8 mouse cellular contexts compared by ENCODE assay signal in the genomic region with DNA sequence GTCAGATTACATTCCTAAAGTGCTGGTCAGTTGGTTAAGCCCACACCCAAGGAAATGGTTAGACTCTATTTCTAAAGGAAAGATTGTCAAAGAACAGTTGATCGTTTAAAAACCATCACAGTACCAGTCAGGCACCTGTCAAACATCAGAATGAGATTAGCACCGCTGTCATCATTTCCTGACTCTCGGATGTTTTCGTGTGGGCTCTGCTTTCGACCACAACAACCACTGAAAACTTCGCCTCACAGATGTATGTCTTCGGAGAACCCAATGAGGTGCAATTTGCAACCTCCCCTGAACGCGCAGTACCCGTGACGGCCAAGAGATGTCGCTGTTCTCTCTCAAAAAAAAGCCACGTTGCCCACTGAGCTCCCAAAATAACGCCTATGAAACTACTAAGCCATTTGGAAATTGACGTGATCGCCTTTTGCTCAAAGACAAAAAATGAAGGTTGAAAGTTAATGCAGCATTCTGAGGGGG.
DNase-seq lines count a peak whose midpoint lies in the region; ATAC-seq and TF ChIP-seq lines count a peak whose summit lies in the region.

No protein-coding gene starts in this region.

- 11% methylated on average over 16 of the region's 16 CpGs for WGBS in hindbrain, embryonic 10.5 days
- 11% methylated on average over 16 of the region's 16 CpGs for WGBS in hindbrain, embryonic 12.5 days

- H3K27me3 ChIP-seq in hindbrain, embryonic 10.5 days (ENCODE audit: insufficient read depth, poor library complexity, severe bottlenecking), result no peaks in the 10 kb centered on the region
- H3K27me3 ChIP-seq in hindbrain, embryonic 12.5 days, result no peaks in the 10 kb centered on the region
- no peaks in the 10 kb centered on the region for H3K27me3 ChIP-seq in myocyte (ENCODE audit: control insufficient read depth, insufficient read depth, insufficient read length)

- H3K9ac ChIP-seq in hindbrain, embryonic 12.5 days, result no peak overlapping the region

- H3K9me3 ChIP-seq in hindbrain, embryonic 10.5 days, result no peaks in the 10 kb centered on the region
- no peaks in the 10 kb centered on the region for H3K9me3 ChIP-seq in hindbrain, embryonic 12.5 days (replicated peaks)

- no peaks in the 10 kb centered on the region for H3K79me2 ChIP-seq in myocyte (ENCODE audit: control insufficient read depth, insufficient read depth)

- no peaks in the 10 kb centered on the region for H3K36me3 ChIP-seq in hindbrain, embryonic 10.5 days
- H3K36me3 ChIP-seq in hindbrain, embryonic 12.5 days, result no peaks in the 10 kb centered on the region
- H3K36me3 ChIP-seq in myocyte (ENCODE audit: control insufficient read depth, insufficient read depth), result no peaks in the 10 kb centered on the region

- H3K4me3 ChIP-seq in hindbrain, embryonic 10.5 days, result no peak overlapping the region
- no peak overlapping the region for H3K4me3 ChIP-seq in hindbrain, embryonic 12.5 days
- no peak overlapping the region for H3K4me3 ChIP-seq in myocyte

- H3ac ChIP-seq in myocyte (ENCODE audit: control insufficient read depth, insufficient read length), result no peak overlapping the region

- ATAC-seq in hindbrain, embryonic 12.5 days (ENCODE audit: low FRiP score), result no peak

- TF ChIP-seq POLR2A in myocyte (IDR thresholded peaks at IDR 0.05; ENCODE audit: insufficient read length, low read depth), result no peak

- H3K27ac ChIP-seq in hindbrain, embryonic 10.5 days, result no peak overlapping the region
- no peak overlapping the region for H3K27ac ChIP-seq in hindbrain, embryonic 12.5 days

- H3K4me1 ChIP-seq in hindbrain, embryonic 10.5 days (replicated peaks), result no peaks in the 10 kb centered on the region
- H3K4me1 ChIP-seq in hindbrain, embryonic 12.5 days, result no peaks in the 10 kb centered on the region

- DNase-seq in hindbrain, embryonic 10.5 days (ENCODE audit: low spot score), result peak; percentile 79
- DNase-seq in embryo, embryonic 11 days, result peak; percentile 81
- DNase-seq in heart, adult 18-20 months, result peak; percentile 53 to 88
- peak; percentile 70 for DNase-seq in kidney, adult 9 months
- peak; percentile 47 for DNase-seq in liver
- DNase-seq in spleen, postnatal 14 days (ENCODE audit: low spot score in 2 of 2), result peak; percentile 37 to 57

- no peak overlapping the region for H3K4me2 ChIP-seq in hindbrain, embryonic 12.5 days (replicated peaks)
- H3K4me2 ChIP-seq in myocyte (ENCODE audit: low read depth), result peak overlapping the region; percentile 27

TF ChIP-seq in myocyte, 11 proteins besides CTCF, POLR2A, EP300 and RAD21:
- TF ChIP-seq CEBPB (IDR thresholded peaks at IDR 0.05; ENCODE audit: insufficient read depth, poor library complexity, severe bottlenecking) (no peak), MYOG (IDR thresholded peaks at IDR 0.05; ENCODE audit: control insufficient read depth in 1 of 3, insufficient read depth in 1 of 3, insufficient read length in 2 of 3, low read depth in 2 of 3) (no peak), TCF3 (IDR thresholded peaks at IDR 0.05; ENCODE audit: insufficient read length, low read depth) (no peak)
